Mouse (Mus musculus): ENCODE data around the gene Serac1. TPM values are rescaled to one million over a fixed set of nuclear protein-coding genes. Genes with fewer than 3 reads are reported as not detected.

Gene Serac1
- total RNA-seq, 1 experiment, result 8.9 TPM

DNA sequence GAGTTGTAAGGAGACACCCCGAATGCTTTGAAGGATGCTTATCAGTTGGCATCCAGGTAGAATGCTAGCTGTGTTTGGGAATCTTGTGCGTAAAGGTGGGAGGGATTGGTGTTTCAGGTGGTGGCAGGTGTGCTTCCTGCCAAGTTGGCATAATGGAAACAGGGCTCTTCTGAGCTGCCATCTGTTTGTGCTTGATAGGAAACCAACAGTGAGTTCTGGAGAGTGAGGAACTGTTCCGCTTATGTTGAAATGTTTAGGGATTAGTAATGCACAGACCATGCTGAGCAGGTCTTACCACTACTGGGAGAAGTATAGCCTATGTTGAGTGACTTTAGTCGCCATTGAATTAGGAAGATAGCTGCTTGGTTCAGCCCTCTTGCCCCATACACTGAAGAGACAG, 39.3 kb upstream of the Serac1 start:
- Histone ChIP-seq H3K4me1 (ENCODE audit: control insufficient read depth in 2 of 2, insufficient read depth in 2 of 2, low read length in 2 of 2, poor library complexity in 1 of 2) (no peaks in the 10 kb centered on the region), H3K9ac (ENCODE audit: insufficient read depth, low read depth, low read length, poor library complexity, severe bottlenecking) (no peak overlapping the region), H3K36me3 (ENCODE audit: control insufficient read depth, insufficient read depth, low read length, poor library complexity, severe bottlenecking) (no peaks in the 10 kb centered on the region; the same call in 1 of the 2 replicates), H3K4me3 (ENCODE audit: insufficient read depth in 1 of 2, low read depth in 1 of 2, low read length in 2 of 2, poor library complexity in 1 of 2, severe bottlenecking in 1 of 2) (no peak overlapping the region), H3K9me3 (ENCODE audit: control insufficient read depth, insufficient read depth, low read depth, low read length) (no peaks in the 10 kb centered on the region), H3K27ac (ENCODE audit: insufficient read depth, low read depth, low read length, poor library complexity, severe bottlenecking) (no peak overlapping the region)
- in situ Hi-C loops (cut with MboI; ENCODE audit: low sequenced_read_pairs in 2 of 2, unreplicated experiment in 2 of 2), result no loop called here
- TF ChIP-seq HCFC1 (IDR thresholded peaks at IDR 0.05; ENCODE audit: borderline replicate concordance, insufficient read depth, low read length) (no peak), CHD2 (IDR thresholded peaks at IDR 0.05; ENCODE audit: low read depth, low read length) (no peak), ZNF384 (IDR thresholded peaks at IDR 0.05; ENCODE audit: low read depth, low read length) (no peak), ZC3H11A (IDR thresholded peaks at IDR 0.05; ENCODE audit: borderline replicate concordance, low read depth, low read length) (no peak), MAFK (IDR thresholded peaks at IDR 0.05; ENCODE audit: insufficient read depth, low read depth, low read length) (no peak)
- DNase-seq (ENCODE audit: low read depth, low spot score), result no peak

DNA sequence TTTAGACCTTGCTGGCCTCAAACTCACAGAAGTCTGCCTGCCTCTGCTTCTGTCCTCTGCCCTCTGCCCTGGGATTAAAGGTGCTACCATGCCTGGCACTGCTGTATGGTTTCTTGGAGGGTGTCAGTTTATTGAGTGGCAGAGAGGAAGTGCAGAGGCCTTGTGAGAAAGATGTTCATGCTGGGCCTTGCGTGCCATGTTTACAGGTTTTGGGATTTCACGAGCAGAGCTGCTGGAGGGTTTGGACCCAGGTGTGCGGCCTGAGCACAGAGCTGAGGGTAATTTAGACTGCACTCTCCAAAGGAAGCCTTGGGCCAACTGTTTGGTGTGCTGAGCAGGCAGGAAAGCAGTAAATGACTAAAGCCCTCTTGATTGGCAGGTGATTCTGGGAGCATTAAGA, 38.4 kb upstream of the Serac1 start:
- Histone ChIP-seq H3K36me3 (ENCODE audit: control insufficient read depth, insufficient read depth, low read length, poor library complexity, severe bottlenecking) (no peaks in the 10 kb centered on the region), H3K27ac (ENCODE audit: insufficient read depth, low read depth, low read length, poor library complexity, severe bottlenecking) (no peak overlapping the region)

DNA sequence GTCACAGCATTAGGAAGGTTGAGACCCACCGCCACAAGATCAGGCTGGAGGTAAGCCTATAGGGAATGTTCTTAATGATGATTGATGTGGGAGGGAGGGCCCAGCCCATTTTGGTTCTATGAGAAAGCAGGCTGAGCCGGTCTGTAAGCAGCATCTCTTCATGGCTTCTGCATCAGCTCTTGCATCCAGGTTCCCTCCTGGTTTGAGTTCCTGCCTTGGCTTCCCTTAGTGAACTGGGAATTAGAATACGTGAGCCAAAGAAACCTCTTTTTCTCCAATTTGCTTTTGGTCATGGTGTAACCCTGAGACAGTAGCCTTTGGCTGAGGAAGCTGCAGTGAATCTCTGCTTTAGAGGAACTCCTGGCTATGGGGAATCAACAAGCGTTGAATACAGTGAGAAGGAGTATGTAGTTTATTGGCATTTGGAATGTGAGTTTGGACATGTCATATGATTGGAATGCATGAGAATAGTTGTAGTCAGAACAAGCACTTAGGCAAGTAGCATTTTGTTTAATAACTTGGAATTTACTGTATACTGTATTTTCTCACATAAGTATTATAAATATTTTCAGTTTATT, 37.7 kb upstream of the Serac1 start:
- H3K9me3 ChIP-seq (ENCODE audit: control insufficient read depth, insufficient read depth, low read depth, low read length), result no peaks in the 10 kb centered on the region
- H3K27ac ChIP-seq (ENCODE audit: insufficient read depth, low read depth, low read length, poor library complexity, severe bottlenecking), result no peak overlapping the region
- no peaks in the 10 kb centered on the region for H3K36me3 ChIP-seq (ENCODE audit: control insufficient read depth, insufficient read depth, low read length, poor library complexity, severe bottlenecking)
- H3K9ac ChIP-seq (ENCODE audit: insufficient read depth, low read depth, low read length, poor library complexity, severe bottlenecking), result no peak overlapping the region
- no peak for TF ChIP-seq MAFK (IDR thresholded peaks at IDR 0.05; ENCODE audit: insufficient read depth, low read depth, low read length)
- TF ChIP-seq HCFC1 (IDR thresholded peaks at IDR 0.05; ENCODE audit: borderline replicate concordance, insufficient read depth, low read length), result no peak
- no peak for TF ChIP-seq ZNF384 (IDR thresholded peaks at IDR 0.05; ENCODE audit: low read depth, low read length)
- TF ChIP-seq CHD2 (IDR thresholded peaks at IDR 0.05; ENCODE audit: low read depth, low read length), result no peak
- no peak for TF ChIP-seq ZC3H11A (IDR thresholded peaks at IDR 0.05; ENCODE audit: borderline replicate concordance, low read depth, low read length)
- no peak for DNase-seq (ENCODE audit: low read depth, low spot score)
- in situ Hi-C loops (cut with MboI; ENCODE audit: low sequenced_read_pairs in 2 of 2, unreplicated experiment in 2 of 2), result no loop called here
- H3K4me1 ChIP-seq (ENCODE audit: control insufficient read depth in 2 of 2, insufficient read depth in 2 of 2, low read length in 2 of 2, poor library complexity in 1 of 2), result no peaks in the 10 kb centered on the region
- no peak overlapping the region for H3K4me3 ChIP-seq (ENCODE audit: insufficient read depth in 1 of 2, low read depth in 1 of 2, low read length in 2 of 2, poor library complexity in 1 of 2, severe bottlenecking in 1 of 2)

More for the DNA sequence above, 38.4 kb upstream of the Serac1 start:
- no peak for TF ChIP-seq HCFC1 (IDR thresholded peaks at IDR 0.05; ENCODE audit: borderline replicate concordance, insufficient read depth, low read length)
- no peak for TF ChIP-seq ZNF384 (IDR thresholded peaks at IDR 0.05; ENCODE audit: low read depth, low read length)
- TF ChIP-seq ZC3H11A (IDR thresholded peaks at IDR 0.05; ENCODE audit: borderline replicate concordance, low read depth, low read length), result no peak
- TF ChIP-seq CHD2 (IDR thresholded peaks at IDR 0.05; ENCODE audit: low read depth, low read length), result no peak
- TF ChIP-seq MAFK (IDR thresholded peaks at IDR 0.05; ENCODE audit: insufficient read depth, low read depth, low read length), result no peak
- no peaks in the 10 kb centered on the region for H3K9me3 ChIP-seq (ENCODE audit: control insufficient read depth, insufficient read depth, low read depth, low read length)
- no peaks in the 10 kb centered on the region for H3K4me1 ChIP-seq (ENCODE audit: control insufficient read depth in 2 of 2, insufficient read depth in 2 of 2, low read length in 2 of 2, poor library complexity in 1 of 2)
- no peak overlapping the region; the same call in 1 of the 2 replicates for H3K9ac ChIP-seq (ENCODE audit: insufficient read depth, low read depth, low read length, poor library complexity, severe bottlenecking)
- in situ Hi-C loops (cut with MboI; ENCODE audit: low sequenced_read_pairs in 2 of 2, unreplicated experiment in 2 of 2), result no loop called here
- DNase-seq (ENCODE audit: low read depth, low spot score), result no peak
- H3K4me3 ChIP-seq (ENCODE audit: insufficient read depth in 1 of 2, low read depth in 1 of 2, low read length in 2 of 2, poor library complexity in 1 of 2, severe bottlenecking in 1 of 2), result no peak overlapping the region

DNA sequence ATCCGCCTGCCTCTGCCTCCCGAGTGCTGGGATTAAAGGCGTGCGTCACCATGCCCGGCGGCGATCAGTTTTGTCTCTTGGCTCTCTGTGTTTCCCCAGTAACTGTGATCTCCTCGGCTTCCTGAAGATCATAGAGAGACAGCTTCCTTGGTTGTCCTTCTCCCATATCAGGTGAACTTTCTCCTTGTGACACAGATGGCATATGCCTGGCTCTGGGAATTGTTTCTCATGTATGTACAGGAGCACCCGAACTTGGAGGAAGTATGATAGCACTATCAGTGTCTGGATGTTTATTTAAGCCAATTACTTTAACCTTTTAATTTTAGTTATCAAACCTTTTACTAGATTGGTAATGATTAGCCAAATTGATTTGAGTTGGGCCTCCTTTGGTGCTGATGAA, 35.5 kb upstream of the Serac1 start:
- H3K9ac ChIP-seq (ENCODE audit: insufficient read depth, low read depth, low read length, poor library complexity, severe bottlenecking), result no peak overlapping the region
- no peak for DNase-seq (ENCODE audit: low read depth, low spot score)
- H3K27ac ChIP-seq (ENCODE audit: insufficient read depth, low read depth, low read length, poor library complexity, severe bottlenecking), result no peak overlapping the region
- no peaks in the 10 kb centered on the region for H3K9me3 ChIP-seq (ENCODE audit: control insufficient read depth, insufficient read depth, low read depth, low read length)
- in situ Hi-C loops (cut with MboI; ENCODE audit: low sequenced_read_pairs in 2 of 2, unreplicated experiment in 2 of 2), result no loop called here
- H3K4me3 ChIP-seq (ENCODE audit: insufficient read depth in 1 of 2, low read depth in 1 of 2, low read length in 2 of 2, poor library complexity in 1 of 2, severe bottlenecking in 1 of 2), result no peak overlapping the region
- H3K4me1 ChIP-seq (ENCODE audit: control insufficient read depth in 2 of 2, insufficient read depth in 2 of 2, low read length in 2 of 2, poor library complexity in 1 of 2), result no peaks in the 10 kb centered on the region
- TF ChIP-seq ZNF384 (IDR thresholded peaks at IDR 0.05; ENCODE audit: low read depth, low read length) (no peak), MAFK (IDR thresholded peaks at IDR 0.05; ENCODE audit: insufficient read depth, low read depth, low read length) (no peak), CHD2 (IDR thresholded peaks at IDR 0.05; ENCODE audit: low read depth, low read length) (no peak), ZC3H11A (IDR thresholded peaks at IDR 0.05; ENCODE audit: borderline replicate concordance, low read depth, low read length) (no peak), HCFC1 (IDR thresholded peaks at IDR 0.05; ENCODE audit: borderline replicate concordance, insufficient read depth, low read length) (no peak)
- no peaks in the 10 kb centered on the region for H3K36me3 ChIP-seq (ENCODE audit: control insufficient read depth, insufficient read depth, low read length, poor library complexity, severe bottlenecking)
